Mouse (Mus musculus) midbrain, embryonic 10.5 days (tissue): ENCODE data around the gene Gm30191. TPM values are rescaled to one million over a fixed set of nuclear protein-coding genes. Genes with fewer than 3 reads are reported as not detected.
"Not testable (repeated sequence)": the region's sequence is repeated elsewhere in the genome, so short reads cannot be mapped to it uniquely, and the experiment has no call there.

Experiments used
- DNase-seq: peaks from one replicate; pipeline ENCODE4 v3.0.0-alpha.2; 2017; ENCODE audit warnings: low spot score
- H3K27ac ChIP-seq: fragments of 300-500 bp; sonication (generic); replicated peaks from 2 replicates; pipeline ENCODE4 v1.5.1; 2016; ENCODE audit warnings: mild to moderate bottlenecking
- H3K27me3 ChIP-seq: fragments of 300-500 bp; sonication (generic); 2 replicates; pipeline ENCODE4 v1.6.1; 2016; ENCODE audit warnings: low read depth, mild to moderate bottlenecking; ENCODE audit not compliant: poor library complexity, severe bottlenecking
- H3K36me3 ChIP-seq: fragments of 300-500 bp; sonication (generic); 2 replicates; pipeline ENCODE4 v1.6.1; 2016; ENCODE audit warnings: mild to moderate bottlenecking, moderate library complexity
- H3K4me1 ChIP-seq: fragments of 300-500 bp; sonication (generic); 2 replicates; pipeline ENCODE4 v1.6.1; 2016
- H3K4me3 ChIP-seq: fragments of 300-500 bp; sonication (generic); 2 replicates; pipeline ENCODE4 v1.5.1; 2016; ENCODE audit warnings: mild to moderate bottlenecking, moderate library complexity
- H3K9me3 ChIP-seq: fragments of 300-500 bp; sonication (generic); replicated peaks from 2 replicates; pipeline ENCODE4 v1.6.1; 2016; ENCODE audit warnings: mild to moderate bottlenecking
- WGBS: fragments of 180-500 bp; shearing (Covaris S2); methylation state at CpG from one replicate; pipeline ENCODE4 v1.1.7; 2016; 5-methylcytosine and 5-hydroxymethylcytosine counted together
- polyA plus RNA-seq: library from polyadenylated mRNA; unstranded; fragments of >200 nt; fragmentation: Nextera tagmentation; extraction: Ambion mirVana; gene quantifications from 2 replicates; pipeline ENCODE4 v1.2.1, GENCODE M21; 2016

The Gm30191 gene
- polyA plus RNA-seq, 1 experiment from 2014 or later, result 0.20 TPM

- WGBS, result 0% methylated on average over 3 of the region's 3 CpGs
Observed at GRCm38 (mm10) chr4:134254835-134255234, 8.1 kb downstream of the Gm30191 start.

GRCm38 (mm10) chr4:134255854-134256253 lies 9.1 kb downstream of the Gm30191 start:
- no peak for DNase-seq
- H3K9me3 ChIP-seq, result no peaks in the 10 kb centered on the region
- peak overlapping the region; percentile 84 for H3K27ac ChIP-seq
- H3K4me3 ChIP-seq, result peak overlapping the region; percentile 33
- 13% methylated on average over 4 of the region's 4 CpGs for WGBS
- H3K27me3 ChIP-seq, result peaks cover 55% of the 10 kb centered on the region
- no peaks in the 10 kb centered on the region for H3K36me3 ChIP-seq
- H3K4me1 ChIP-seq, result peaks cover 82% of the 10 kb centered on the region

More at GRCm38 (mm10) chr4:134254835-134255234, 8.1 kb downstream of the Gm30191 start:
- H3K27ac ChIP-seq, result peak overlapping the region; percentile 56; the same call in 1 of the 2 replicates
- peaks cover 66% of the 10 kb centered on the region for H3K27me3 ChIP-seq
- no peak for DNase-seq
- peak overlapping the region; percentile 61; the same call in 1 of the 2 replicates for H3K4me3 ChIP-seq
- peaks cover 92% of the 10 kb centered on the region for H3K4me1 ChIP-seq
- no peaks in the 10 kb centered on the region for H3K36me3 ChIP-seq
- no peaks in the 10 kb centered on the region for H3K9me3 ChIP-seq

GRCm38 (mm10) chr4:134256407-134257197 lies 9.9 kb downstream of the Gm30191 start:
- peak; percentile 55 for DNase-seq

GRCm38 (mm10) chr4:134257198-134258009 lies 10.7 kb downstream of the Gm30191 start:
- peak; percentile 72 for DNase-seq
- WGBS, result 3% methylated on average over 11 of the region's 11 CpGs

More at GRCm38 (mm10) chr4:134256407-134257197, 9.9 kb downstream of the Gm30191 start:
- H3K4me3 ChIP-seq, result peak overlapping the region; percentile 33
- H3K27me3 ChIP-seq, result peaks cover 48% of the 10 kb centered on the region
- WGBS, result 3% methylated on average over 19 of the region's 19 CpGs
- peaks cover 74% of the 10 kb centered on the region for H3K4me1 ChIP-seq
- H3K36me3 ChIP-seq, result no peaks in the 10 kb centered on the region
- peak overlapping the region; percentile 84 for H3K27ac ChIP-seq
- no peaks in the 10 kb centered on the region for H3K9me3 ChIP-seq

GRCm38 (mm10) chr4:134258354-134258753 lies 11.6 kb downstream of the Gm30191 start:
- H3K27me3 ChIP-seq, result peaks cover 30% of the 10 kb centered on the region
- 59% methylated on average over 11 of the region's 11 CpGs for WGBS
- peak overlapping the region; percentile 10; the same call in 1 of the 2 replicates for H3K27ac ChIP-seq
- no peak for DNase-seq
- H3K4me3 ChIP-seq, result no peak overlapping the region
- peaks cover 57% of the 10 kb centered on the region for H3K4me1 ChIP-seq
- H3K9me3 ChIP-seq, result no peaks in the 10 kb centered on the region
- H3K36me3 ChIP-seq, result no peaks in the 10 kb centered on the region

More at GRCm38 (mm10) chr4:134257198-134258009, 10.7 kb downstream of the Gm30191 start:
- H3K4me3 ChIP-seq, result peak overlapping the region; percentile 33
- peaks cover 66% of the 10 kb centered on the region for H3K4me1 ChIP-seq
- no peaks in the 10 kb centered on the region for H3K9me3 ChIP-seq
- no peaks in the 10 kb centered on the region for H3K36me3 ChIP-seq
- peak overlapping the region; percentile 84 for H3K27ac ChIP-seq
- H3K27me3 ChIP-seq, result peaks cover 40% of the 10 kb centered on the region

- no peaks in the 10 kb centered on the region for H3K36me3 ChIP-seq
- WGBS, result 36% methylated on average over 6 of the region's 6 CpGs
- no peaks in the 10 kb centered on the region for H3K27me3 ChIP-seq
- peaks cover 8% of the 10 kb centered on the region for H3K4me1 ChIP-seq
- no peak overlapping the region for H3K4me3 ChIP-seq
- peak; percentile 59 for DNase-seq
- no peak overlapping the region for H3K27ac ChIP-seq
- H3K9me3 ChIP-seq, result no peaks in the 10 kb centered on the region
Observed at GRCm38 (mm10) chr4:134263191-134263590, 16.5 kb downstream of the Gm30191 start.

GRCm38 (mm10) chr4:134265860-134266585 lies 19.3 kb downstream of the Gm30191 start:
- 77% methylated on average over 9 of the region's 9 CpGs for WGBS
- DNase-seq, result no peak

GRCm38 (mm10) chr4:134268102-134268655 lies 21.4 kb downstream of the Gm30191 start:
- no peak for DNase-seq
- Histone ChIP-seq H3K4me1 (peaks cover 9% of the 10 kb centered on the region), H3K36me3 (no peaks in the 10 kb centered on the region), H3K4me3 (no peak overlapping the region), H3K9me3 (no peaks in the 10 kb centered on the region), H3K27me3 (no peaks in the 10 kb centered on the region), H3K27ac (no peak overlapping the region)
- WGBS, result 87% methylated on average over 19 of the region's 19 CpGs

More at GRCm38 (mm10) chr4:134265860-134266585, 19.3 kb downstream of the Gm30191 start:
- H3K27me3 ChIP-seq, result no peaks in the 10 kb centered on the region
- H3K36me3 ChIP-seq, result no peaks in the 10 kb centered on the region
- H3K4me3 ChIP-seq, result no peak overlapping the region
- no peaks in the 10 kb centered on the region for H3K9me3 ChIP-seq
- H3K27ac ChIP-seq, result no peak overlapping the region
- H3K4me1 ChIP-seq, result no peaks in the 10 kb centered on the region

GRCm38 (mm10) chr4:134269622-134270021 lies 22.9 kb downstream of the Gm30191 start:
- not testable (repeated sequence) for H3K27me3 ChIP-seq, H3K9me3 ChIP-seq, H3K27ac ChIP-seq, H3K36me3 ChIP-seq, H3K4me3 ChIP-seq, DNase-seq
- H3K4me1 ChIP-seq, result peaks cover 15% of the 10 kb centered on the region

GRCm38 (mm10) chr4:134271979-134272378 lies 25.2 kb downstream of the Gm30191 start:
- Histone ChIP-seq H3K4me3 (no peak overlapping the region), H3K36me3 (peaks cover 16% of the 10 kb centered on the region), H3K27ac (no peak overlapping the region), H3K27me3 (no peaks in the 10 kb centered on the region), H3K9me3 (no peaks in the 10 kb centered on the region), H3K4me1 (peaks cover 15% of the 10 kb centered on the region)
- WGBS, result 86% methylated on average over 7 of the region's 7 CpGs
- no peak for DNase-seq

GRCm38 (mm10) chr4:134272731-134273416 lies 26.1 kb downstream of the Gm30191 start:
- no peak for DNase-seq
- Histone ChIP-seq H3K4me3 (peak overlapping the region; percentile 19), H3K27ac (no peak overlapping the region; the same call in 1 of the 2 replicates), H3K27me3 (no peaks in the 10 kb centered on the region), H3K36me3 (peaks cover 25% of the 10 kb centered on the region), H3K4me1 (peaks cover 15% of the 10 kb centered on the region), H3K9me3 (no peaks in the 10 kb centered on the region)
- 39% methylated on average over 13 of the region's 13 CpGs for WGBS
